Mouse (Mus musculus) C2C12 (cell line): ENCODE data around the gene Crygs.

ENCODE experiments used
- CEBPB ChIP-seq: IDR thresholded peaks from one replicate; pipeline ENCODE4 v1.6.1; 2011; ENCODE audit warnings: low read depth, mild to moderate bottlenecking, control low read depth, moderate library complexity
- CTCF ChIP-seq: IDR thresholded peaks from one replicate; pipeline ENCODE4 v1.5.1; 2011; ENCODE audit not compliant: control insufficient read depth, insufficient read depth, insufficient read length
- MAX ChIP-seq: IDR thresholded peaks from one replicate; pipeline ENCODE4 v1.6.1; 2011; ENCODE audit warnings: mild to moderate bottlenecking, control low read depth

GRCm38 (mm10) chr16:22798520-22798919 lies 12.9 kb downstream of the Crygs start:
- no peak for TF ChIP-seq CTCF
- TF ChIP-seq CEBPB = no peak
- no peak for TF ChIP-seq MAX
